Mouse (Mus musculus) CH12.LX (cell line): Measurements from ENCODE around the gene Marveld1. TPM values are rescaled to one million over a fixed set of nuclear protein-coding genes. Genes with fewer than 3 reads are reported as not detected.

ENCODE experiments used
- DNase-seq: peaks from one replicate; pipeline ENCODE4 v3.0.0-alpha.2; 2013; ENCODE audit errors: extremely low read depth
- H3K27ac ChIP-seq: 2 replicates; pipeline ENCODE4 v1.5.1; 2012; ENCODE audit warnings: low read depth, mild to moderate bottlenecking, control low read depth, moderate library complexity; ENCODE audit not compliant: insufficient read depth
- H3K27me3 ChIP-seq: replicated peaks from 2 replicates; pipeline ENCODE3; 2012; ENCODE audit warnings: inconsistent platforms
- H3K36me3 ChIP-seq, 2 experiments: replicated peaks in 1 of 2; 2 replicates each; pipeline versions ENCODE3 to v1.6.1; 2012; ENCODE audit warnings: inconsistent platforms in 1 of 2, low read length in 1 of 2, mild to moderate bottlenecking in 1 of 2, mixed read lengths in 1 of 2, moderate library complexity in 1 of 2; ENCODE audit not compliant: control insufficient read depth in 1 of 2, insufficient read depth in 1 of 2
- H3K4me1 ChIP-seq, 2 experiments: 2 replicates each; pipeline ENCODE4 v1.6.1; 2012; ENCODE audit warnings: inconsistent platforms in 1 of 2, moderate library complexity in 1 of 2; ENCODE audit not compliant: insufficient read depth in 2 of 2, control insufficient read depth in 1 of 2
- H3K4me2 ChIP-seq: 2 replicates; pipeline ENCODE4 v1.6.1; 2012; ENCODE audit warnings: low read depth, mild to moderate bottlenecking, control low read depth; ENCODE audit not compliant: poor library complexity, insufficient read depth, severe bottlenecking
- H3K4me3 ChIP-seq, 3 experiments: fragments of 150-350 bp in 1 of 3; sonication (generic) in 1 of 3; replicated peaks in 1 of 3; 2 replicates each; pipeline versions ENCODE3 to v1.5.1; 2011 to 2012; ENCODE audit warnings: low read depth in 2 of 3, low read length in 2 of 3, mild to moderate bottlenecking in 2 of 3, moderate library complexity in 2 of 3, control low read depth in 1 of 3, improper control_type of control experiment in 1 of 3, inconsistent platforms in 1 of 3, mixed read lengths in 1 of 3; ENCODE audit not compliant: poor library complexity in 1 of 3
- H3K79me2 ChIP-seq: replicated peaks from 2 replicates; pipeline ENCODE4 v1.6.1; 2012; ENCODE audit warnings: mild to moderate bottlenecking, moderate library complexity; ENCODE audit not compliant: control insufficient read depth, poor library complexity, insufficient read depth, severe bottlenecking; ENCODE audit errors: extremely low read depth
- H3K9ac ChIP-seq: 2 replicates; pipeline ENCODE4 v1.6.1; 2012; ENCODE audit warnings: low read depth, mild to moderate bottlenecking, control low read depth, moderate library complexity; ENCODE audit not compliant: insufficient read depth
- H3K9me3 ChIP-seq: replicated peaks from 2 replicates; pipeline ENCODE3; 2012; ENCODE audit warnings: low read length, inconsistent platforms, mixed read lengths
- BHLHE40 ChIP-seq: IDR thresholded peaks from 2 replicates; pipeline ENCODE4 v1.6.1; 2011; ENCODE audit warnings: mild to moderate bottlenecking, low read depth, low read length, improper control_type of control experiment
- CHD1 ChIP-seq: IDR thresholded peaks from 2 replicates; pipeline ENCODE4 v1.6.1; 2012; ENCODE audit warnings: low read depth, low read length, improper control_type of control experiment, inconsistent platforms
- CHD2 ChIP-seq: IDR thresholded peaks from 2 replicates; pipeline ENCODE4 v1.6.1; 2011; ENCODE audit warnings: low read length, improper control_type of control experiment
- CTCF ChIP-seq, 2 experiments: IDR thresholded peaks in 1 of 2; conservative IDR thresholded peaks in 1 of 2; 2 replicates each; pipeline ENCODE4 v1.5.1; 2011 to 2012; ENCODE audit warnings: low read depth in 2 of 2, low read length in 2 of 2, improper control_type of control experiment in 1 of 2, inconsistent platforms in 1 of 2, mild to moderate bottlenecking in 1 of 2, moderate library complexity in 1 of 2
- E2F4 ChIP-seq: IDR thresholded peaks from 2 replicates; pipeline ENCODE4 v1.6.1; 2011; ENCODE audit warnings: low read depth, low read length, improper control_type of control experiment; ENCODE audit not compliant: insufficient replicate concordance
- ELF1 ChIP-seq: IDR thresholded peaks from 2 replicates; pipeline ENCODE4 v1.6.1; 2014; ENCODE audit warnings: low read depth, mild to moderate bottlenecking, inconsistent platforms, low read length, improper control_type of control experiment
- EP300 ChIP-seq: IDR thresholded peaks from 2 replicates; pipeline ENCODE4 v1.6.1; 2011; ENCODE audit warnings: low read length, improper control_type of control experiment
- HCFC1 ChIP-seq: IDR thresholded peaks from 2 replicates; pipeline ENCODE4 v1.6.1; 2012; ENCODE audit warnings: low read depth, mild to moderate bottlenecking, inconsistent platforms, low read length, improper control_type of control experiment
- IRF4 ChIP-seq: IDR thresholded peaks from 2 replicates; pipeline ENCODE4 v1.6.1; 2014; ENCODE audit warnings: low read depth, mild to moderate bottlenecking, inconsistent platforms, low read length, improper control_type of control experiment
- JUN ChIP-seq: IDR thresholded peaks from 2 replicates; pipeline ENCODE4 v1.6.1; 2011; ENCODE audit warnings: low read depth, mild to moderate bottlenecking, low read length, improper control_type of control experiment, moderate library complexity; ENCODE audit not compliant: insufficient read depth
- JUND ChIP-seq: conservative IDR thresholded peaks from 2 replicates; pipeline ENCODE4 v1.6.1; 2011; ENCODE audit warnings: low read depth, low read length, improper control_type of control experiment
- MAFK ChIP-seq: IDR thresholded peaks from 2 replicates; pipeline ENCODE4 v1.6.1; 2011; ENCODE audit warnings: low read length, improper control_type of control experiment; ENCODE audit not compliant: insufficient replicate concordance
- MAX ChIP-seq: IDR thresholded peaks from 2 replicates; pipeline ENCODE4 v1.6.1; 2011; ENCODE audit warnings: low read length, improper control_type of control experiment
- MXI1 ChIP-seq: IDR thresholded peaks from 2 replicates; pipeline ENCODE4 v1.6.1; 2011; ENCODE audit warnings: mild to moderate bottlenecking, low read depth, low read length, improper control_type of control experiment
- MYC ChIP-seq: IDR thresholded peaks from 2 replicates; pipeline ENCODE4 v1.6.1; 2011; ENCODE audit warnings: low read depth, mild to moderate bottlenecking, improper control_type of control experiment, low read length
- NELFE ChIP-seq: IDR thresholded peaks from 2 replicates; pipeline ENCODE4 v1.6.1; 2011; ENCODE audit warnings: low read depth, low read length, improper control_type of control experiment
- NRF1 ChIP-seq: IDR thresholded peaks from 2 replicates; pipeline ENCODE4 v1.6.1; 2014; ENCODE audit warnings: low read depth, mild to moderate bottlenecking, inconsistent platforms, low read length, improper control_type of control experiment, moderate library complexity
- PAX5 ChIP-seq: IDR thresholded peaks from 2 replicates; pipeline ENCODE4 v1.6.1; 2012; ENCODE audit warnings: low read length, inconsistent platforms, mixed read lengths
- POLR2AphosphoS2 ChIP-seq: IDR thresholded peaks from 2 replicates; pipeline ENCODE4 v1.6.1; 2011; ENCODE audit warnings: low read depth, low read length, improper control_type of control experiment
- RAD21 ChIP-seq: IDR thresholded peaks from 2 replicates; pipeline ENCODE4 v1.6.1; 2011; ENCODE audit warnings: low read depth, mild to moderate bottlenecking, low read length, improper control_type of control experiment, moderate library complexity
- SIN3A ChIP-seq: IDR thresholded peaks from 2 replicates; pipeline ENCODE4 v1.6.1; 2012; ENCODE audit warnings: low read length, improper control_type of control experiment, inconsistent platforms
- SMC3 ChIP-seq: IDR thresholded peaks from 2 replicates; pipeline ENCODE4 v1.6.1; 2011; ENCODE audit warnings: low read depth, low read length, improper control_type of control experiment
- TBP ChIP-seq: conservative IDR thresholded peaks from 2 replicates; pipeline ENCODE4 v1.6.1; 2011; ENCODE audit warnings: low read depth, low read length, improper control_type of control experiment
- TCF12 ChIP-seq: IDR thresholded peaks from 2 replicates; pipeline ENCODE4 v1.6.1; 2014; ENCODE audit warnings: low read depth, mild to moderate bottlenecking, inconsistent platforms, low read length, improper control_type of control experiment
- UBTF ChIP-seq: IDR thresholded peaks from 2 replicates; pipeline ENCODE4 v1.6.1; 2012; ENCODE audit warnings: low read depth, mild to moderate bottlenecking, inconsistent platforms, low read length, improper control_type of control experiment, moderate library complexity
- ZC3H11A ChIP-seq: IDR thresholded peaks from 2 replicates; pipeline ENCODE4 v1.6.1; 2012; ENCODE audit warnings: low read depth, mild to moderate bottlenecking, inconsistent platforms, low read length, improper control_type of control experiment
- ZKSCAN1 ChIP-seq: IDR thresholded peaks from 2 replicates; pipeline ENCODE4 v1.6.1; 2012; ENCODE audit warnings: low read depth, inconsistent platforms, low read length, improper control_type of control experiment, borderline replicate concordance
- ZMIZ1 ChIP-seq: IDR thresholded peaks from 2 replicates; pipeline ENCODE4 v1.6.1; 2012; ENCODE audit warnings: low read depth, mild to moderate bottlenecking, inconsistent platforms, low read length, improper control_type of control experiment
- ZNF384 ChIP-seq: IDR thresholded peaks from 2 replicates; pipeline ENCODE4 v1.6.1; 2012; ENCODE audit warnings: low read depth, low read length, improper control_type of control experiment, inconsistent platforms
- dilution Hi-C: fragments of 300-500 bp; cut with MboI; formaldehyde crosslinking; loops from 2 replicates; pipeline ENCODE4 v1.14.3; 2020; ENCODE audit warnings: low sequenced_read_pairs; ENCODE audit not compliant: extremely low pct_unique_long_range_greater_than_20kb, extremely low pct_ligation_motif_present
- in situ Hi-C: fragments of 300-500 bp; cut with MboI; formaldehyde crosslinking; loops from 3 replicates; pipeline ENCODE4 v1.14.3; 2019; ENCODE audit warnings: low sequenced_read_pairs, low pct_ligation_motif_present, low pct_unique_long_range_greater_than_20kb, mixed read lengths
- polyA plus RNA-seq: library from polyadenylated mRNA; unstranded; fragments of >175 nt; gene quantifications from 2 replicates; pipeline ENCODE4 v1.2.1, GENCODE M21; 2012; ENCODE audit warnings: low read depth; ENCODE audit not compliant: insufficient read length
- total RNA-seq, 2 experiments: library from RNA; depleted of rRNA; stranded (reverse); fragments of 300-350 nt in 1 of 2; fragments of >200 nt in 1 of 2; gene quantifications; 2 replicates each; pipeline ENCODE4 v1.2.3; 2012 to 2014

Gene Marveld1
- total and polyA plus RNA-seq, 3 experiments = 0.07 TPM; not detected in 2

DNA sequence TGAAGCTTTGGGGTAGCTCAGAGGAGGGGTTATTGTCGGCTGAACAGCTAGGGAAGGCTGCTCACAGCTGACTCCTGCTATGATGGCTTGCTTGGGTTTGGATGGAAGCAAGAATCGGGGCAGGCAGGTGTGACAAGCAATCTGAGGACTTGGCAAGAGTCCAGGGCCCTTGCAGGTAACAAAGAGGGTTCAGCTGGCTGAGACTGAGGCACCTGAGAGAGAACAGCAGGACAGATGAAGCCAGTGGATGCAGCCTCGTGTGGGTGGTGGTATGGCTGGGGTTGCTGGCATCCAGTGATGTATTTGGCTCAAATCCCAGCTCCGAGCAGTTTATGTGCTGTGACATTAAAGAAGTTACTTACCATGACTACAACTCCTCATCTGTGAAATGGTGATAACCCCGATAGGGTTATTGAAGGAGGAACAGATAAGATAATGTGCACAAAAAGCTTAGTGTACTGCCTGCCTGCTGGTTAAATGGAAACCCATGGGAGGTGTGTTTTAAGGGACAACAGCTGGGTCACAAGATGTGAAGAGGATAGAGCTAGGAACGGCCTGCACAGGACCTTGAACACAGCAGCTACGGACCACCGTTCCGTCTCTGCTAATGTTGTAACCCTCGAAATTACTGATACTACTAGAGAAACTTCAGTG lies 22.2 kb downstream of the Marveld1 start:
- TF ChIP-seq CHD1 (no peak), TCF12 (no peak)
- peaks cover 11 to 25% of the 10 kb centered on the region in 2 experiments for H3K4me1 ChIP-seq
- H3K9me3 ChIP-seq = no peaks in the 10 kb centered on the region
- no peak overlapping the region for H3K4me3 ChIP-seq
- no peak overlapping the region for H3K4me2 ChIP-seq
- in situ Hi-C loops = no loop called here
- peaks cover 27% of the 10 kb centered on the region for H3K27me3 ChIP-seq
- dilution Hi-C loops = no loop called here
- no peak overlapping the region for H3K9ac ChIP-seq
- no peak overlapping the region for H3K27ac ChIP-seq
- peaks cover 13% of the 10 kb centered on the region for H3K79me2 ChIP-seq
- H3K36me3 ChIP-seq = peaks cover 0 to 12% of the 10 kb centered on the region in 2 experiments
- no peak for DNase-seq

- Histone ChIP-seq H3K9ac (peak overlapping the region; percentile 80), H3K4me3 (peak overlapping the region; percentile 71 to 94 (median 83)), H3K4me2 (peak overlapping the region; percentile 87), H3K9me3 (no peaks in the 10 kb centered on the region), H3K27ac (no peak overlapping the region), H3K79me2 (peaks cover 13% of the 10 kb centered on the region), H3K36me3 (peaks cover 0 to 17% of the 10 kb centered on the region in 2 experiments), H3K4me1 (peaks cover 6 to 25% of the 10 kb centered on the region in 2 experiments), H3K27me3 (peaks cover 27% of the 10 kb centered on the region)
- DNase-seq = peak; percentile 95
- in situ Hi-C loops = no loop called here
- dilution Hi-C loops = no loop called here
- TF ChIP-seq TBP (0 out of 2 replicates have a peak, but pooled peaks have one; percentile 19), HCFC1 (peak; percentile 81), TCF12 (peak; percentile 60; the same call in 1 of the 2 replicates), ZC3H11A (no peak), MXI1 (peak; percentile 47; the same call in 1 of the 2 replicates), ZNF384 (peak; percentile 81), NELFE (peak; percentile 87), EP300 (no peak), POLR2AphosphoS2 (no peak), JUND (no peak), E2F4 (0 out of 2 replicates have a peak, but pooled peaks have one; percentile 35), NRF1 (peak; percentile 88), PAX5 (no peak), ZKSCAN1 (no peak), BHLHE40 (no peak), MAFK (no peak), SIN3A (peak; percentile 90), SMC3 (no peak), CHD1 (no peak), JUN (no peak), MAX (no peak), ELF1 (peak; percentile 97), IRF4 (peak; percentile 58), MYC (no peak), CTCF (conservative IDR thresholded peaks at IDR 0.05 in 1 of 2, IDR thresholded peaks at IDR 0.05 in 1 of 2; ENCODE audit: low read depth in 2 of 2, low read length in 2 of 2) (peak in 1 of 2 experiments; percentile 15; a peak in 2 of 4 replicates), RAD21 (no peak), UBTF (no peak), CHD2 (no peak), ZMIZ1 (peak; percentile 75)
Observed at GRCm38 (mm10) chr19:42170025-42170969, 23.1 kb downstream of the Marveld1 start.
